Mouse (Mus musculus) erythroblast, adult 5-6 weeks (primary cell): ENCODE measurements around the gene Zfp51. TPM values are rescaled to one million over a fixed set of nuclear protein-coding genes. Genes with fewer than 3 reads are reported as not detected.

Experiments
- ATAC-seq: replicated peaks from 2 replicates; pipeline ENCODE4 v1.8.0; 2016; ENCODE audit warnings: moderate number of reproducible peaks, mild to moderate bottlenecking, moderate TSS enrichment, inconsistent platforms; ENCODE audit not compliant: poor library complexity, low FRiP score, severe bottlenecking
- total RNA-seq, 2 experiments: library from RNA; stranded (forward) in 1 of 2; stranded (reverse) in 1 of 2; fragments of 150-400 nt in 1 of 2; fragments of 200-764, 138-1000 nt in 1 of 2; gene quantifications; 2 replicates each; pipeline versions ENCODE4 v1.2.3 to v1.2.4; 2015 to 2017; ENCODE audit warnings: low replicate concordance in 2 of 2

Gene Zfp51
- total RNA-seq, 2 experiments from 2014 or later: 4.0 to 5.4 TPM

- ATAC-seq: no peak
Measured at GRCm38 (mm10) chr17:21509756-21510155, 59.6 kb downstream of the Zfp51 start.

Other genes with a start within 250 kb of the Zfp51 start
- gene Vmn1r234, start 224.3 kb upstream of the Zfp51 start, total RNA-seq (2015; ENCODE audit: low replicate concordance): not detected in 2 replicates
- not detected in 2 replicates for gene Vmn1r234, start 224.3 kb upstream of the Zfp51 start, total RNA-seq (2017; ENCODE audit: low replicate concordance)
- gene Vmn1r235, start 194.0 kb upstream of the Zfp51 start, total RNA-seq (2015; ENCODE audit: low replicate concordance): not detected in 2 replicates
- gene Vmn1r235, start 194.0 kb upstream of the Zfp51 start, total RNA-seq (2017; ENCODE audit: low replicate concordance): 1.7 TPM in 1 of 2 replicates, not detected in the other
- not detected in 2 replicates for gene Vmn1r236, start 167.4 kb upstream of the Zfp51 start, total RNA-seq (2015; ENCODE audit: low replicate concordance)
- 0.14 TPM in 1 of 2 replicates, not detected in the other for gene Vmn1r236, start 167.4 kb upstream of the Zfp51 start, total RNA-seq (2017; ENCODE audit: low replicate concordance)
- gene Vmn1r237, start 138.5 kb upstream of the Zfp51 start, total RNA-seq (2015; ENCODE audit: low replicate concordance): not detected in 2 replicates
- gene Vmn1r237, start 138.5 kb upstream of the Zfp51 start, total RNA-seq (2017; ENCODE audit: low replicate concordance): 0.42 TPM in 1 of 2 replicates, not detected in the other
- 1.7 and 2.9 TPM in 2 replicates for gene Zfp677, start 66.6 kb upstream of the Zfp51 start, total RNA-seq (2015; ENCODE audit: low replicate concordance)
- 2.1 and 4.1 TPM in 2 replicates for gene Zfp677, start 66.6 kb upstream of the Zfp51 start, total RNA-seq (2017; ENCODE audit: low replicate concordance)
- gene Zfp54, start 27.1 kb upstream of the Zfp51 start, total RNA-seq (2015; ENCODE audit: low replicate concordance): 0.58 and 2.7 TPM in 2 replicates
- 1.3 and 3.8 TPM in 2 replicates for gene Zfp54, start 27.1 kb upstream of the Zfp51 start, total RNA-seq (2017; ENCODE audit: low replicate concordance)
- gene Zfp53, start 38.6 kb downstream of the Zfp51 start, total RNA-seq (2015; ENCODE audit: low replicate concordance): 2.1 and 15.8 TPM in 2 replicates
- 0.84 and 6.5 TPM in 2 replicates for gene Zfp53, start 38.6 kb downstream of the Zfp51 start, total RNA-seq (2017; ENCODE audit: low replicate concordance)
- gene Zfp52, start 85.2 kb downstream of the Zfp51 start, total RNA-seq (2015; ENCODE audit: low replicate concordance): 9.4 and 13.3 TPM in 2 replicates
- 3.8 and 5.2 TPM in 2 replicates for gene Zfp52, start 85.2 kb downstream of the Zfp51 start, total RNA-seq (2017; ENCODE audit: low replicate concordance)
- 2.5 and 3.3 TPM in 2 replicates for gene Zfp948, start 116.6 kb downstream of the Zfp51 start, total RNA-seq (2015; ENCODE audit: low replicate concordance)
- 0.28 and 0.77 TPM in 2 replicates for gene Zfp948, start 116.6 kb downstream of the Zfp51 start, total RNA-seq (2017; ENCODE audit: low replicate concordance)
- 0.19 and 2.3 TPM in 2 replicates for gene Zfp983, start 200.2 kb downstream of the Zfp51 start, total RNA-seq (2015; ENCODE audit: low replicate concordance)
- 1.1 and 4.3 TPM in 2 replicates for gene Zfp983, start 200.2 kb downstream of the Zfp51 start, total RNA-seq (2017; ENCODE audit: low replicate concordance)
- not detected in 2 replicates for gene Gm10226, start 241.5 kb downstream of the Zfp51 start, total RNA-seq (2015; ENCODE audit: low replicate concordance)
- 56.8 TPM in 1 of 2 replicates, not detected in the other for gene Gm10226, start 241.5 kb downstream of the Zfp51 start, total RNA-seq (2017; ENCODE audit: low replicate concordance)